Mouse (Mus musculus) hindbrain, embryonic 14.5 days (tissue): ENCODE results near the gene Klc4. TPM values are rescaled to one million over a fixed set of nuclear protein-coding genes. Genes with fewer than 3 reads are reported as not detected.

Source experiments
- ATAC-seq: fragments of 200-750 bp; cut with Nextera tagmentation; 2 replicates; pipeline ENCODE4 v1.8.0; 2017; ENCODE audit warnings: moderate number of reproducible peaks, mild to moderate bottlenecking, moderate TSS enrichment, moderate library complexity; ENCODE audit not compliant: low FRiP score
- DNase-seq: peaks from one replicate; pipeline ENCODE4 v3.0.0-alpha.2; 2015; ENCODE audit warnings: low spot score
- H3K27ac ChIP-seq: fragments of 300-500 bp; sonication (generic); 2 replicates; pipeline ENCODE4 v1.5.1; 2014; ENCODE audit warnings: mild to moderate bottlenecking, moderate library complexity
- H3K27me3 ChIP-seq: fragments of 300-500 bp; sonication (generic); 2 replicates; pipeline ENCODE4 v1.6.1; 2014; ENCODE audit warnings: mild to moderate bottlenecking, low read length, mixed read lengths; ENCODE audit not compliant: control insufficient read depth, insufficient read depth
- H3K36me3 ChIP-seq: fragments of 300-500 bp; sonication (generic); replicated peaks from 2 replicates; pipeline ENCODE4 v1.6.1; 2014; ENCODE audit not compliant: control insufficient read depth, insufficient read depth
- H3K4me1 ChIP-seq: fragments of 300-500 bp; sonication (generic); replicated peaks from 2 replicates; pipeline ENCODE4 v1.6.1; 2014; ENCODE audit warnings: antibody characterized with exemption, low read length, mixed read lengths; ENCODE audit not compliant: control insufficient read depth, insufficient read depth
- H3K4me2 ChIP-seq: fragments of 300-500 bp; sonication (generic); replicated peaks from 2 replicates; pipeline ENCODE4 v1.6.1; 2014; ENCODE audit warnings: mild to moderate bottlenecking, moderate library complexity
- H3K4me3 ChIP-seq: fragments of 300-500 bp; sonication (generic); replicated peaks from 2 replicates; pipeline ENCODE4 v1.5.1; 2014; ENCODE audit warnings: mild to moderate bottlenecking, low read length
- H3K9ac ChIP-seq: fragments of 300-500 bp; sonication (generic); 2 replicates; pipeline ENCODE4 v1.6.1; 2014
- H3K9me3 ChIP-seq: fragments of 300-500 bp; sonication (generic); 2 replicates; pipeline ENCODE4 v1.6.1; 2016; ENCODE audit warnings: low read length; ENCODE audit not compliant: control insufficient read depth
- WGBS: fragments of 180-500 bp; shearing (Covaris S2); extraction: QIAGEN DNeasy Blood & Tissue Kit; methylation state at CpG from one replicate; pipeline ENCODE4 v1.1.7; 2014; 5-methylcytosine and 5-hydroxymethylcytosine counted together
- polyA plus RNA-seq: library from polyadenylated mRNA; unstranded; fragments of >200 nt; fragmentation: Nextera tagmentation; extraction: Ambion mirVana; gene quantifications from 2 replicates; pipeline ENCODE4 v1.2.1, GENCODE M21; 2014

Klc4 gene
- polyA plus RNA-seq, 1 experiment from 2014 or later: 30.5 TPM

DNA sequence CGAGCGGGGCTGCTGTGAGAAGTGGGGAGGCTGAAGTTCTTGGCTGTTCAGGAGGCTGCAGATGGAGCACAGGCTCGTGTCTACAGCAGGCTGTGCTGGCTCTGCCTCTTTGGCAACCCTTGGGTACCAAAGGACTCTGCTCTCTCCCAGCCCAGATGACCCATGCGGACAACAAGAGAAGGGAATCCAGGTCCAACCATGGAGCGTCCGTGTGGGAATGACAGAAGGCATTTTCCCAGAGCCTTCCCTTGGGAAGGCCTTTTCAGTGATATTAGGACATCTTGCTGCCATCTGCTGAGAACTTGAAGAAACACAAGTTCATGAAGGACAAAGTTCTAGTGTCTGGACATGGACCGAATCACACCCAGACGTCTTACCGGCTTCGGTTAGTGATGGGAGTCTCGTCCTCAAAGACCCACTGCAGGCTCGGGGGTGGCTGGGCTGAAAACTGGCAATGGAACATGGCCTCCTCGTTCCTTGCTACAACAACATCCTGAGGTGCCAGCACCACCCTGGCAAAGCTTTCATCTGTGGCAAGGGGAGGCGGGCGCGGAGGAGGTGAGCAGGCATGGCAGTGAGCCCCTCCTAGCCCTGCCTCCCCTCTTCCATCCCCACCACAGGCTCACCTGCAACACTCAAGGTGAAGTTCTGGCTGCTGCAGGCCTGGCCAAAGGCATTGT lies 56.0 kb downstream of the Klc4 start:
- Histone ChIP-seq H3K9me3 (no peaks in the 10 kb centered on the region), H3K27me3 (no peaks in the 10 kb centered on the region), H3K9ac (no peak overlapping the region), H3K4me1 (peaks cover 6% of the 10 kb centered on the region; the same call in 1 of the 2 replicates), H3K4me3 (no peak overlapping the region), H3K4me2 (no peak overlapping the region), H3K36me3 (peaks cover 60% of the 10 kb centered on the region), H3K27ac (no peak overlapping the region)
- DNase-seq (no peak), ATAC-seq (no peak)
- 88% methylated on average over 16 of the region's 16 CpGs for WGBS

DNA sequence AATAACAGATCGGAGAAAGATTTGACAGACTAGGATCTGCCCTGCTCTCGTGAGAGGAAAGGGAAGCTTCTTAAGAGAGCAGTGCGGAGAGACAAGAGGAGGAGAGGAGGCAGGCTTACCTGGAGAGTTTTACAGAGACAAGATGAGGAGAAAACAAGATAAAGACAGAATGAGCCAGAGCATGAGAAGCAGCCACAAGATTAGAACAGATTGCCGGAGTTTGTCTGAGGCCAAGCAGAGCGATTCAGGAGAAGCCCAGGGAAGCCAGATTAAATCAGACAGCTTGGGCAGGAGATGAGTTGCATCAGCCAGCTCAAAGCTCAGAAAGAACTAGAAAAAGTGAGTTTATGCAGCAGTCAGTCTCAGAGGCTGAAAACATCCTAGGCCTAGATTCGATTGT lies 56.9 kb downstream of the Klc4 start:
- peaks cover 64% of the 10 kb centered on the region for H3K36me3 ChIP-seq
- H3K4me1 ChIP-seq: peaks cover 6% of the 10 kb centered on the region; the same call in 1 of the 2 replicates
- DNase-seq (no peak), ATAC-seq (no peak)
- H3K4me2 ChIP-seq: no peak overlapping the region
- WGBS: 96% methylated on average over 6 of the region's 6 CpGs
- no peak overlapping the region for H3K4me3 ChIP-seq
- no peak overlapping the region for H3K9ac ChIP-seq
- no peaks in the 10 kb centered on the region for H3K9me3 ChIP-seq
- H3K27me3 ChIP-seq: no peaks in the 10 kb centered on the region
- H3K27ac ChIP-seq: no peak overlapping the region

DNA sequence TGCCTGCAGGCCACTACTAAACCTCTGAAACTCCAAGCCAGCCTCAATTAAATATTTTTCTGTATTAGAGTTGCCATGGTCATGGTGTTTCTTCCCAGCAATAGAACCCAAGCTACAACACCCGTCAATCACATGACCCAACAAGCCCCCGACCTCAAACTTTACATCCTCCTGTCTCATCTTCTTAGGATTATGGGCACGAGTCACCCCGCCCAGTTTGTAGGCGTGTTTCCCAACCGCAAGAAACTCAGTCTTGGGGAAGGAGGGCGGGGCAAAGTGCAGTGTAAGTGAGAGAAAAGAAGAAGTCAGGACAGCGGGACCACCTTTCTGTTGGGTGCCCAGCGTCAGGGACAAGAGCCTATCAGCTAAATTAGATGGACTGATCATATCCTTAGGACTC lies 57.6 kb downstream of the Klc4 start:
- WGBS: 91% methylated on average over 9 of the region's 9 CpGs
- Histone ChIP-seq H3K4me3 (no peak overlapping the region), H3K4me1 (peaks cover 6% of the 10 kb centered on the region; the same call in 1 of the 2 replicates), H3K36me3 (peaks cover 66% of the 10 kb centered on the region), H3K27ac (no peak overlapping the region), H3K4me2 (no peak overlapping the region), H3K9ac (no peak overlapping the region), H3K27me3 (no peaks in the 10 kb centered on the region), H3K9me3 (no peaks in the 10 kb centered on the region)
- ATAC-seq (no peak), DNase-seq (no peak)

DNA sequence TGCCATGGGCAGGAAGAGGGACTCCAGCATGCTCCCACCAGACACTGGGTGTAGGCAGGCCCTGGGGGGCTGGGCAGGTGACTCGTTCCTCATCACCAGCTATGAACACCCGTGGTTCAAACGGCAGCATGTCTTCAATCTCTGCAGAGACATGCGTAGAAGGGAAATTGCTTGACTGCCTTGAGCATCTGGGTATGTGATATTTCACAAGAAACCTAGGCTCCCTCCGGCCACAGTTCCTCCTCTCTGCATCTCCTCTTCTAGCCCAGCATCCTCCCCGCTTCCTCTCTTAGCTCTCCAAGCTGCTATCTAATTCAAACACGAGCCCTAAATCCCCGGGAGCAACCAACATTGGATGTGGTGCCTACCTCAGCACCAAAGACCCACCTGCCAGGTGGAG lies 59.5 kb downstream of the Klc4 start:
- Histone ChIP-seq H3K9ac (no peak overlapping the region), H3K36me3 (peaks cover 82% of the 10 kb centered on the region), H3K27ac (no peak overlapping the region), H3K4me2 (no peak overlapping the region), H3K27me3 (no peaks in the 10 kb centered on the region), H3K9me3 (no peaks in the 10 kb centered on the region), H3K4me1 (no peaks in the 10 kb centered on the region), H3K4me3 (no peak overlapping the region)
- 93% methylated on average over 8 of the region's 8 CpGs for WGBS
- ATAC-seq (no peak), DNase-seq (no peak)

Other genes starting within 250 kb of the Klc4 start
- gene Crip3, start 217.1 kb downstream of the Klc4 start, polyA plus RNA-seq: 1.4 and 2.2 TPM in 2 replicates
- gene Slc22a7, start 207.6 kb downstream of the Klc4 start, polyA plus RNA-seq: not detected in 2 replicates
- 6.5 and 7.7 TPM in 2 replicates for gene Ttbk1, start 158.3 kb downstream of the Klc4 start, polyA plus RNA-seq
- 16.0 and 16.6 TPM in 2 replicates for gene Dnph1, start 149.3 kb downstream of the Klc4 start, polyA plus RNA-seq
- 14.6 and 14.7 TPM in 2 replicates for gene Cul9, start 99.6 kb downstream of the Klc4 start, polyA plus RNA-seq
- 5.2 and 6.5 TPM in 2 replicates for gene Srf, start 89.8 kb downstream of the Klc4 start, polyA plus RNA-seq
- gene Ptk7, start 16.5 kb downstream of the Klc4 start, polyA plus RNA-seq: 19.2 and 20.6 TPM in 2 replicates
- gene Mrpl2, start 207 bp upstream of the Klc4 start, polyA plus RNA-seq: 66.5 and 71.2 TPM in 2 replicates
- 29.7 and 30.2 TPM in 2 replicates for gene Cul7, start 4.3 kb upstream of the Klc4 start, polyA plus RNA-seq
- 41.6 and 44.7 TPM in 2 replicates for gene Rrp36, start 28.3 kb upstream of the Klc4 start, polyA plus RNA-seq
- gene Mea1, start 32.8 kb upstream of the Klc4 start, polyA plus RNA-seq: 279 and 280 TPM in 2 replicates
- gene Klhdc3, start 34.9 kb upstream of the Klc4 start, polyA plus RNA-seq: 154 and 155 TPM in 2 replicates
- gene Ppp2r5d, start 59.1 kb upstream of the Klc4 start, polyA plus RNA-seq: 78.2 and 92.8 TPM in 2 replicates
- 23.1 and 24.4 TPM in 2 replicates for gene Pex6, start 65.4 kb upstream of the Klc4 start, polyA plus RNA-seq
- 0.88 and 1.1 TPM in 2 replicates for gene Gnmt, start 83.1 kb upstream of the Klc4 start, polyA plus RNA-seq
- gene Cnpy3, start 106.2 kb upstream of the Klc4 start, polyA plus RNA-seq: 60.0 and 60.4 TPM in 2 replicates
- gene Ptcra, start 117.7 kb upstream of the Klc4 start, polyA plus RNA-seq: 0.21 and 0.35 TPM in 2 replicates
- gene 2310039H08Rik, start 126.6 kb upstream of the Klc4 start, polyA plus RNA-seq: 54.1 and 68.5 TPM in 2 replicates
- gene Rpl7l1, start 136.7 kb upstream of the Klc4 start, polyA plus RNA-seq: 73.8 and 81.9 TPM in 2 replicates
- 9.8 and 11.7 TPM in 2 replicates for gene Bicral, start 212.5 kb upstream of the Klc4 start, polyA plus RNA-seq
- gene Tbcc, start 244.7 kb upstream of the Klc4 start, polyA plus RNA-seq: 54.7 and 61.6 TPM in 2 replicates